Mouse (Mus musculus) spleen, postnatal 0 days (tissue): Measurements from ENCODE around the gene Defa31. TPM values are rescaled to one million over a fixed set of nuclear protein-coding genes. Genes with fewer than 3 reads are reported as not detected.

Experiments
- polyA plus RNA-seq: library from polyadenylated mRNA; unstranded; fragments of >200 nt; fragmentation: Nextera tagmentation; extraction: Ambion mirVana; gene quantifications from 2 replicates; pipeline ENCODE4 v1.2.1, GENCODE M21; 2015

Defa31 gene
- polyA plus RNA-seq = not detected in 2 replicates

GRCm38 (mm10) chr8:21191314-21191713 lies at the start of gene Defa31:
TSS of gene Defa31 (plus strand) at chr8:21191614.

GRCm38 (mm10) chr8:21161977-21162376 lies 29.4 kb upstream of the Defa31 start, which contains the start of gene Defa22:
TSS of gene Defa22 (plus strand) at chr8:21162277.

GRCm38 (mm10) chr8:21201261-21201660 lies 9.8 kb downstream of the Defa31 start, which contains the start of gene Gm15293:
TSS of gene Gm15293 (plus strand) at chr8:21201561.

Other genes starting within 250 kb of the Defa31 start
- not detected in 2 replicates for gene AY761185, start 246.9 kb upstream of the Defa31 start, polyA plus RNA-seq
- not detected in 2 replicates for gene Defa21, start 166.1 kb upstream of the Defa31 start, polyA plus RNA-seq
- gene Defa23, start 136.6 kb upstream of the Defa31 start, polyA plus RNA-seq = not detected in 2 replicates
- not detected in 2 replicates for gene Defa35, start 126.6 kb upstream of the Defa31 start, polyA plus RNA-seq
- not detected in 2 replicates for gene Defa25, start 107.2 kb upstream of the Defa31 start, polyA plus RNA-seq
- not detected in 2 replicates for gene Gm14851, start 95.6 kb upstream of the Defa31 start, polyA plus RNA-seq
- not detected in 2 replicates for gene Defa30, start 57.0 kb upstream of the Defa31 start, polyA plus RNA-seq
- gene Defa22, start 29.3 kb upstream of the Defa31 start, polyA plus RNA-seq = not detected in 2 replicates
- gene Gm15293, start 9.9 kb downstream of the Defa31 start, polyA plus RNA-seq = not detected in 2 replicates
- gene Gm15292, start 58.1 kb downstream of the Defa31 start, polyA plus RNA-seq = not detected in 2 replicates
- not detected in 2 replicates for gene Defa27, start 123.9 kb downstream of the Defa31 start, polyA plus RNA-seq
- gene Defa29, start 135.4 kb downstream of the Defa31 start, polyA plus RNA-seq = not detected in 2 replicates
- not detected in 2 replicates for gene Defa2, start 186.9 kb downstream of the Defa31 start, polyA plus RNA-seq
- gene Defa33, start 200.2 kb downstream of the Defa31 start, polyA plus RNA-seq = not detected in 2 replicates
- gene Defa36, start 235.8 kb downstream of the Defa31 start, polyA plus RNA-seq = not detected in 2 replicates